Mouse (Mus musculus) erythroblast, embryonic 14.5 days (primary cell): ENCODE data around the gene Rbm34. TPM values are rescaled to one million over a fixed set of nuclear protein-coding genes. Genes with fewer than 3 reads are reported as not detected.

ENCODE experiments used
- H3K27me3 ChIP-seq: 2 replicates; pipeline ENCODE4 v1.6.1; 2012; ENCODE audit warnings: inconsistent platforms; ENCODE audit not compliant: control insufficient read depth
- H3K36me3 ChIP-seq: 2 replicates; pipeline ENCODE4 v1.6.1; 2012; ENCODE audit warnings: mild to moderate bottlenecking, inconsistent platforms; ENCODE audit not compliant: control insufficient read depth
- H3K4me1 ChIP-seq: 2 replicates; pipeline ENCODE4 v1.6.1; 2012; ENCODE audit warnings: inconsistent platforms; ENCODE audit not compliant: control insufficient read depth
- H3K4me3 ChIP-seq: replicated peaks from 2 replicates; pipeline ENCODE3; 2012; ENCODE audit warnings: moderate library complexity, mild to moderate bottlenecking, inconsistent platforms
- H3K9me3 ChIP-seq: 2 replicates; pipeline ENCODE4 v1.6.1; 2012; ENCODE audit warnings: low read length, inconsistent platforms, mixed read lengths; ENCODE audit not compliant: control insufficient read depth
- GATA1 ChIP-seq: IDR thresholded peaks from 2 replicates; pipeline ENCODE4 v1.6.1; 2012; ENCODE audit warnings: low read length, inconsistent platforms, mixed read lengths
- TAL1 ChIP-seq: IDR thresholded peaks from 3 replicates; pipeline ENCODE4 v1.6.1; 2012; ENCODE audit warnings: low read length, inconsistent platforms, mixed read lengths
- polyA plus RNA-seq: library from polyadenylated mRNA; stranded (reverse); fragments of >175 nt; gene quantifications from 2 replicates; pipeline ENCODE4 v1.2.3, GENCODE M21; 2012

Gene Rbm34
- polyA plus RNA-seq, 1 experiment: 0.36 TPM

- Histone ChIP-seq H3K36me3 (no peaks in the 10 kb centered on the region), H3K4me3 (no peak overlapping the region), H3K4me1 (peaks cover 2% of the 10 kb centered on the region; the same call in 1 of the 2 replicates), H3K9me3 (no peaks in the 10 kb centered on the region), H3K27me3 (no peaks in the 10 kb centered on the region)
- no peak for TF ChIP-seq GATA1
Observed at GRCm38 (mm10) chr8:126907374-126907773, 63.5 kb downstream of the Rbm34 start.

- TF ChIP-seq GATA1: no peak
- TF ChIP-seq TAL1: no peak
- Histone ChIP-seq H3K36me3 (no peaks in the 10 kb centered on the region), H3K4me3 (no peak overlapping the region), H3K27me3 (no peaks in the 10 kb centered on the region), H3K9me3 (no peaks in the 10 kb centered on the region), H3K4me1 (peaks cover 2% of the 10 kb centered on the region; the same call in 1 of the 2 replicates)
Observed at GRCm38 (mm10) chr8:126905387-126905786, 65.5 kb downstream of the Rbm34 start.

- Histone ChIP-seq H3K4me3 (no peak overlapping the region), H3K36me3 (no peaks in the 10 kb centered on the region), H3K9me3 (no peaks in the 10 kb centered on the region), H3K4me1 (peaks cover 4% of the 10 kb centered on the region; the same call in 1 of the 2 replicates), H3K27me3 (no peaks in the 10 kb centered on the region)
- no peak for TF ChIP-seq GATA1
- no peak for TF ChIP-seq TAL1
Observed at GRCm38 (mm10) chr8:126903927-126904326, 66.9 kb downstream of the Rbm34 start.

GRCm38 (mm10) chr8:126903224-126903895 lies 67.5 kb downstream of the Rbm34 start:
- no peak for TF ChIP-seq GATA1
- TF ChIP-seq TAL1: no peak
- H3K27me3 ChIP-seq: no peaks in the 10 kb centered on the region
- H3K9me3 ChIP-seq: no peaks in the 10 kb centered on the region
- H3K4me3 ChIP-seq: no peak overlapping the region
- H3K36me3 ChIP-seq: no peaks in the 10 kb centered on the region
- H3K4me1 ChIP-seq: peaks cover 4% of the 10 kb centered on the region; the same call in 1 of the 2 replicates

GRCm38 (mm10) chr8:126901612-126902011 lies 69.3 kb downstream of the Rbm34 start:
- TF ChIP-seq GATA1 (no peak), TAL1 (no peak)
- Histone ChIP-seq H3K27me3 (no peaks in the 10 kb centered on the region), H3K4me1 (peaks cover 4% of the 10 kb centered on the region; the same call in 1 of the 2 replicates), H3K36me3 (no peaks in the 10 kb centered on the region), H3K4me3 (no peak overlapping the region), H3K9me3 (no peaks in the 10 kb centered on the region)

- Histone ChIP-seq H3K4me3 (no peak overlapping the region), H3K9me3 (no peaks in the 10 kb centered on the region), H3K27me3 (no peaks in the 10 kb centered on the region), H3K4me1 (peaks cover 4% of the 10 kb centered on the region; the same call in 1 of the 2 replicates), H3K36me3 (no peaks in the 10 kb centered on the region)
- TF ChIP-seq TAL1: no peak
- no peak for TF ChIP-seq GATA1
Observed at GRCm38 (mm10) chr8:126901049-126901448, 69.8 kb downstream of the Rbm34 start.

Other genes with a start within 250 kb of the Rbm34 start
- gene Tomm20, start 25.2 kb downstream of the Rbm34 start, polyA plus RNA-seq: 37.4 and 40.7 TPM in 2 replicates
- gene Pard3, start 92.8 kb upstream of the Rbm34 start, polyA plus RNA-seq: 0.02 TPM in 1 of 2 replicates, not detected in the other